Mouse (Mus musculus) Patski (cell line): Measurements from ENCODE around the gene Paqr3. TPM values are rescaled to one million over a fixed set of nuclear protein-coding genes. Genes with fewer than 3 reads are reported as not detected.

ENCODE experiments used
- ATAC-seq: fragments of 100-300 bp; one replicate; pipeline ENCODE4 v1.8.0; 2021
- CTCF ChIA-PET: fragments of 350-600 bp; sonication (Branson Sonifier 250); formaldehyde crosslinking; loops from one replicate; lab custom pipeline; 2022; ENCODE audit warnings: inconsistent platforms; lab: Charles Lee
- POLR2A ChIA-PET: fragments of 350-600 bp; sonication (Branson Sonifier 250); formaldehyde crosslinking; loops from one replicate; lab custom pipeline; 2022; ENCODE audit warnings: antibody characterized with exemption, inconsistent platforms; lab: Charles Lee
- DNase-seq: peaks from one replicate; pipeline ENCODE4 v3.0.0-alpha.2; 2011; ENCODE audit warnings: low read depth, low spot score
- H3K27me3 ChIP-seq: fragments of 371-371 bp; one replicate; pipeline ENCODE4 v1.5.1; 2021
- CTCF ChIP-seq: fragments of 100-300 bp; IDR thresholded peaks from one replicate; pipeline ENCODE4 v1.5.1; 2021
- in situ Hi-C: fragments of 300-500 bp; cut with MboI; formaldehyde crosslinking; loops from 3 replicates; pipeline ENCODE4 v1.11.1; 2018; ENCODE audit warnings: low pct_unique_long_range_greater_than_20kb, mixed read lengths
- polyA plus RNA-seq: library from polyadenylated mRNA; unstranded; gene quantifications from one replicate; pipeline ENCODE4 v1.2.3, GENCODE M21; 2021

The Paqr3 gene
- polyA plus RNA-seq, 1 experiment from 2014 or later: 8.0 TPM

GRCm38 (mm10) chr5:97087030-97087630 is 24.3 kb downstream of the Paqr3 start:
- ChIA-PET CTCF (interaction anchor here (1.0 kb wide), 1 partner anchor 22 kb away, joined by 3 read pairs; no protein-coding TSS in a partner anchor), POLR2A (no interaction called here)
- DNase-seq (no peak), ATAC-seq (no peak)
- TF ChIP-seq CTCF: no peak
- in situ Hi-C loops: no loop called here
- H3K27me3 ChIP-seq: no peaks in the 10 kb centered on the region

GRCm38 (mm10) chr5:97085071-97085470 is 26.3 kb downstream of the Paqr3 start:
- in situ Hi-C loops: no loop called here
- ChIA-PET POLR2A (no interaction called here), CTCF (interaction anchor here (0.9 kb wide), 1 partner anchor 9 kb away, joined by 3 read pairs; no protein-coding TSS in a partner anchor)
- no peak for ATAC-seq
- no peaks in the 10 kb centered on the region for H3K27me3 ChIP-seq
- no peak for DNase-seq
- TF ChIP-seq CTCF: no peak

GRCm38 (mm10) chr5:97084541-97084940 is 26.9 kb downstream of the Paqr3 start:
- ATAC-seq: no peak
- no peak for TF ChIP-seq CTCF
- POLR2A ChIA-PET: no interaction called here
- no peak for DNase-seq
- H3K27me3 ChIP-seq: no peaks in the 10 kb centered on the region
- in situ Hi-C loops: no loop called here
- CTCF ChIA-PET: interaction anchor here (0.9 kb wide), 1 partner anchor 9 kb away, joined by 3 read pairs; no protein-coding TSS in a partner anchor

- H3K27me3 ChIP-seq: no peaks in the 10 kb centered on the region
- ATAC-seq (no peak), DNase-seq (no peak)
- in situ Hi-C loops: no loop called here
- no peak for TF ChIP-seq CTCF
- ChIA-PET CTCF (no interaction called here), POLR2A (no interaction called here)
These were observed 27.7 kb downstream of the Paqr3 start for GRCm38 (mm10) chr5:97083701-97084100.

GRCm38 (mm10) chr5:97081481-97081880 is 29.9 kb downstream of the Paqr3 start:
- CTCF ChIA-PET: interaction anchor here (1.5 to 1.9 kb wide), 2 partner anchors 12 to 16 kb away, joined by 5 to 7 read pairs; no protein-coding TSS in a partner anchor
- DNase-seq (no peak), ATAC-seq (no peak)
- in situ Hi-C loops: no loop called here
- H3K27me3 ChIP-seq: no peaks in the 10 kb centered on the region
- POLR2A ChIA-PET: interaction anchor here (1.6 kb wide), 1 partner anchor 13 kb away, joined by 4 read pairs; no protein-coding TSS in a partner anchor
- TF ChIP-seq CTCF: no peak

- POLR2A ChIA-PET: no interaction called here
- H3K27me3 ChIP-seq: no peaks in the 10 kb centered on the region
- in situ Hi-C loops: no loop called here
- no peak for TF ChIP-seq CTCF
- CTCF ChIA-PET: no interaction called here
- ATAC-seq: no peak
- DNase-seq: no peak
These were observed 32.8 kb downstream of the Paqr3 start for GRCm38 (mm10) chr5:97078641-97079040.

GRCm38 (mm10) chr5:97077676-97078075 is 33.7 kb downstream of the Paqr3 start:
- no peaks in the 10 kb centered on the region for H3K27me3 ChIP-seq
- POLR2A ChIA-PET: no interaction called here
- in situ Hi-C loops: no loop called here
- ATAC-seq (no peak), DNase-seq (no peak)
- CTCF ChIA-PET: no interaction called here
- no peak for TF ChIP-seq CTCF

GRCm38 (mm10) chr5:97076167-97076566 is 35.2 kb downstream of the Paqr3 start:
- no peak for DNase-seq
- ChIA-PET CTCF (interaction anchor here (1.0 kb wide), 1 partner anchor 8 kb away, joined by 3 read pairs; no protein-coding TSS in a partner anchor), POLR2A (no interaction called here)
- TF ChIP-seq CTCF: no peak
- in situ Hi-C loops: no loop called here
- H3K27me3 ChIP-seq: no peaks in the 10 kb centered on the region
- ATAC-seq: no peak

GRCm38 (mm10) chr5:97075476-97076151 is 35.8 kb downstream of the Paqr3 start:
- no peaks in the 10 kb centered on the region for H3K27me3 ChIP-seq
- no peak for DNase-seq
- CTCF ChIA-PET: interaction anchor here (1.0 kb wide), 1 partner anchor 9 kb away, joined by 3 read pairs; no protein-coding TSS in a partner anchor
- in situ Hi-C loops: no loop called here
- TF ChIP-seq CTCF: no peak
- POLR2A ChIA-PET: no interaction called here
- no peak for ATAC-seq

- no peak for TF ChIP-seq CTCF
- no peak for DNase-seq
- in situ Hi-C loops: no loop called here
- ATAC-seq: no peak
- ChIA-PET POLR2A (no interaction called here), CTCF (no interaction called here)
- no peaks in the 10 kb centered on the region for H3K27me3 ChIP-seq
These were observed 45.6 kb downstream of the Paqr3 start for GRCm38 (mm10) chr5:97065746-97066145.

- ATAC-seq (no peak), DNase-seq (no peak)
- no peaks in the 10 kb centered on the region for H3K27me3 ChIP-seq
- ChIA-PET POLR2A (no interaction called here), CTCF (no interaction called here)
- in situ Hi-C loops: no loop called here
- TF ChIP-seq CTCF: no peak
These were observed 49.4 kb downstream of the Paqr3 start for GRCm38 (mm10) chr5:97062041-97062440.
